Mouse (Mus musculus) neural tube, embryonic 10.5 days (tissue): ENCODE data around the gene Ceacam5.

Experiments
- DNase-seq: peaks from one replicate; pipeline ENCODE4 v3.0.0-alpha.2; 2017; ENCODE audit warnings: low spot score; ENCODE audit errors: extremely low spot score

Ceacam5 gene

DNA sequence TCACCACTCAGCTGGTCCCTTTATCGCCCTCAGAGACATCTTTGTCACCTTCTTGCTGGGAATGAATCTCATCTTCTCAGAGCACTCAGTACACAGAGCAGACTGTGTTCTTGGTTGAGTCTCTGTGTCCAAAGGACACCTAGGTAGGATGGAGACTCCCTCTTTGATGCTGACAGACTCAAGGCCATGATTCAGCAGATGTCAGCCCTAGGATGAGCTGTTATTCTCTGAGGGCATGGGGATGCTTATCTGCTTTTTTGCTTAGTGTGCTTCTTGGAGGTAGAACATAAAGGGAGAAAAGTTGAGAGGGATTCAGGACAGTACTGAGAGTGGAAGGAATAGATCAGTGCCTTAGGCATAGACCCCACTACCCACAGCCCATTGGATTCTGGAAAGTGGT lies at the start of gene Ceacam5:
TSS of gene Ceacam5 (plus strand) at position 301 of the 400 bp plus-strand sequence.
- DNase-seq, result no peak
